Mouse (Mus musculus) adrenal gland, postnatal 25 days (tissue): ENCODE measurements around the gene Ptger2. TPM values are rescaled to one million over a fixed set of nuclear protein-coding genes. Genes with fewer than 3 reads are reported as not detected.
A peak's percentile ranks its signal among the peaks of the same experiment; 100 is the strongest.

Experiments
- DNase-seq: peaks from one replicate; pipeline ENCODE4 v3.0.0; 2021; ENCODE audit warnings: mixed read lengths
- microRNA-seq, 2 experiments: library from miRNA; unstranded; fragments of <30 nt; microRNA quantifications; one replicate each; pipeline ENCODE4 v1.2.0; 2021
- total RNA-seq: library from RNA; stranded (reverse); gene quantifications from 2 replicates; pipeline ENCODE4 v1.2.3, GENCODE M21; 2021

Ptger2 gene
- total RNA-seq, 1 experiment from 2014 or later, result 0.49 TPM

DNA sequence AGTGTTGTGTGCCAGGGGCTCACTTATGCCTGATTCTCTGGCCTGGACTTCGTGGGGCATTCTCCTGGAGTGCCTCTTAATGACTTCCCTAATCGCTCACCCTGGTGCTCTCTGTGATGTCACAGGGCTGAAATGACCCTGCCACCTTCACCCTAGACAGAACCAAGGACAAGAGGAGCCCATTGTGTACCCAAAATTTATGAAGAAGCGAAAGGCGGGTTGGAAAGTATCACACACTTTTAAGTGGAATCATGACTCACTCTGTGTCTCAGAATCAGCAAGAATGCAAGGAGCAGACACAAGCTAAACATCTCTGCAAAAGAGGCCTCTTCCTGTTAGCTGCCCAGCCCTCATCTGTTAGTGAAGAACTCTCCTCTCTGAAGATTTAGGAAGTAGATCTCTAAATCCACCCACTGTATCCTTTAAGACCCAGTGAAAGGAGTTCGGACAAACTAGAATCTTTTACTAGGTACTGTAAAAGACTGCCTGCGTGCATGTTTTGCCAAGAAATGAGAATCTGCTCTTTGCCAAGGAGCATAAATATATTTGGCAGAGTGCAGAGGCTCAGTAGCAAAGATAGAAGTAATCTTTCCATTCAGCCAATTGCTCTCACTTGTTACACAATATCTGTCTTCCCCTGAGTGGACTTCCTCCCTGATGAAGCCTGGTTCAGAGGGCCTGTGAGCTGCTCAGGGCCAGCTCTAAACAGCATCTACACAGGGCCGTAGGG, 61.9 kb downstream of the Ptger2 start:
- peak; percentile 5 for DNase-seq

DNA sequence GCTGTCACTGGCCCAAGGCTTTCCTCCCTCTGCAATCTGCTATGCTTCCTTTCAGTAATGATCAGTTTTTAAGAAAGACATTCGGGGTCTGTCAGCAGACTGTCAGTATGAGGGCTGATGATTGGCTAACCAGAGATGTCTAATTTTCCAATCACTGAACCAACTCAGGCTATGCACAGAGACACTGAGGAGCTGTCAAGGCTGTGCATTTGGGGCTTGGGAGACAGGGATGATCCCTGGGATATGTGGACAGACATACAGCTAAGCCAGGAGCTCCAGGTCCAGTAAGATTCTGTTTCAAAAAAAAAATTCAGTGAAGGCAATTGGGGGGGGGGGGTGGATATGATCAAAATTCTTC, 62.4 kb downstream of the Ptger2 start:
- no peak for DNase-seq

DNA sequence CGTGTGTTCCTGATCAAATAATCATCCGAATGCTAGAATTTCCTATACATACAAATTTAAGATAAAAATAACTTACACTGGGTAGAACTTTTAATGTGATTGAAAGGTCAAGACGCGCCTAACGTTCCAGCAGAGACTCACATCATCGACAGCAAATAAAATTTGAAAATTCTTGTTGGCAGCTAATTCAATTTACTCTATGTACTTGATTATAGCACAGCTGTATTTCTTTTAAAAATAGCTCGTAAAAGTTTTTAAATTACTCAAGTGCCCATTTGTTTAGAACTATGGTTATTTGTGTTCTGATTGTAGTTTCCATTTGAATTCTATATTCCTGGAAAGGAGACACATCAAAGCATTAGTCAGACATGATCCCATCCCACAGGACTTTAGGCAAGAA, 63.1 kb downstream of the Ptger2 start:
- no peak for DNase-seq

Small RNA genes within 50 kb of the gene (microRNA-seq; reads per million reads assigned to microRNA genes)
- 0 reads per million in 2 experiments for gene Mir327

Other genes starting within 250 kb of the Ptger2 start
- not detected in 2 replicates for gene Gm8267, start 237.9 kb upstream of the Ptger2 start, total RNA-seq
- gene Ptgdr, start 128.8 kb upstream of the Ptger2 start, total RNA-seq, result not detected in 2 replicates
- 1.7 and 2.8 TPM in 2 replicates for gene Gpr137c, start 231.5 kb downstream of the Ptger2 start, total RNA-seq
- 19.7 and 27.8 TPM in 2 replicates for gene Txndc16, start 232.1 kb downstream of the Ptger2 start, total RNA-seq